Mouse (Mus musculus) E14TG2a.4 (cell line): ENCODE measurements at regions not wholly inside any gene's neighbourhood (a gene's known extent, or its start where the extent isn't known, plus 50 kb on each side); places are given as distances from the start of the nearest gene placed in this dataset.

ENCODE experiments used
- CTCF ChIP-seq: conservative IDR thresholded peaks from 2 replicates; pipeline ENCODE4 v1.5.1; 2014; ENCODE audit warnings: low read length
- NANOG ChIP-seq: IDR thresholded peaks from 2 replicates; pipeline ENCODE4 v1.6.1; 2014; ENCODE audit warnings: borderline replicate concordance, low read length, mixed read lengths
- POU5F1 ChIP-seq: IDR thresholded peaks from 2 replicates; pipeline ENCODE4 v1.6.1; 2014; ENCODE audit warnings: low read length, borderline replicate concordance

DNA sequence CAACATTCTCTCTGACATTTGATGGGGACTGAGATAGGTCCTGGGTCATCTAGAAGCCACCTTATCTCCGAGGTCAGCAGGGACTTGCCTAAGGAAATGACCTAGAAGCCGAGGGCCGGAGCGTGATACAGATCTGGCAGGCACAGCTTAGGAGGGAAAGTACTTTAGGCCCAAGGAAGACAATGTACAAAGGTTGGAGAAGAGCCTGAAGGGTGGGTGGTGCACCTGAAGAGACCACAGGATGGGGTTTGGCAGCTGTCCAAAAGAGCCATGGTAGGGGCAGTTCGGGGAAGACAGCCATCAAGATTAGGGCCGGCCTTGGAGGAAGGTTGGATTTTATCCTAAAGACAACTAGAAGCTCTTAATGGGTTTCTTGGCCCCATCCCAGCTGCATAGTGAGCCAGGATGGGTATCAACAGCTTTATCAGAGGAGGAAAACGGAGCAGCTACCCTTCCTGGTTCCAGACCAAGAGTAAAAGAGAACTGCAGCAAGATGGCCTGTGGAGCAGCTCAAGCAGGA is 120.8 kb upstream of the Klf3 start:
- no peak for TF ChIP-seq CTCF
- no peak for TF ChIP-seq NANOG
- TF ChIP-seq POU5F1: no peak
